Mouse (Mus musculus) erythroblast, embryonic 14.5 days (primary cell): ENCODE results near the gene Mrpl2.

Experiments used
- GATA1 ChIP-seq: IDR thresholded peaks from 2 replicates; pipeline ENCODE4 v1.6.1; 2012; ENCODE audit warnings: low read length, inconsistent platforms, mixed read lengths
- TAL1 ChIP-seq: IDR thresholded peaks from 3 replicates; pipeline ENCODE4 v1.6.1; 2012; ENCODE audit warnings: low read length, inconsistent platforms, mixed read lengths

DNA sequence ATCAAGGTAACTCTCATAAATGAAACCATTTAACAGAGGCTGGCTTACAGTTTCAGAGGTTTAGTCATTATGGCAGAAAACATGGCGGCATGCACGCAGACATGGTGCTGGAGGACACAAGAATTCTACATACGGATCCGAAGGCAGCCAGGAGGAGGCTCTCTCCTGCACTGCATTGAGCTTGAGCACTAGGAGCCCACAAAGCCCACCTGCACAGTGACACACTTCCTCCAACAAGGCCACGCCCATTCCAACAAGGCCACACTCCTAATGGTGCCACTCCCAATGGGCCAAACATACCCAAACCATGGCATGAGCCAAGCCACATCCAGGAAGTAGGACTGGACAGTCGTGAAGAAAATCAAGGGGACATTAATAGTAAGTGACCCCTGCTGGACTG lies 34.7 kb upstream of the Mrpl2 start:
- TF ChIP-seq GATA1 = no peak
- TF ChIP-seq TAL1 = no peak
